Mouse (Mus musculus): Measurements from ENCODE around the gene Klhdc10.

DNA sequence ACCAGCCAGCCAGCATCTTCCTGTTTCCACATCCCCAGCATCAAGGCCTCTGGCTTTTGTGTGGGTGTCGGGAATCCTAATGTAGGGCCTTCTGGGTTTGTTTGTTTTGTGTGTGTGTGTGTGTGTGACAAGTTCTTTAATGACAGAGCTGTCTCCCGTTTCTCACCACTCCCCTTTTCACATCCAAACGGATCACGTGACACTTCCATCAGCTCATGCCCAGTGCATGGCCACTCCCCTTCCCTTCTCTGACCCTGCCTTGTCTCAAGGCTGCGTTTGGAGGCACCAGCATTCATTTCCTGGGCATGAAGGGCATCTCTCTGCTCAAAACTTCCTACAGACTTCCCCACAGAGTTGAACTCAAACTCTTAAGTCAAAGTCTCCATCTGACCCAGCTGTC, 37.9 kb upstream of the Klhdc10 start:
- TF ChIP-seq HCFC1 (IDR thresholded peaks at IDR 0.05; ENCODE audit: low read depth, low read length) (no peak), MAZ (IDR thresholded peaks at IDR 0.05; ENCODE audit: low read depth, low read length) (no peak), CTCF (IDR thresholded peaks at IDR 0.05 in 2 of 3, conservative IDR thresholded peaks at IDR 0.05 in 1 of 3; ENCODE audit: control insufficient read depth in 1 of 3, insufficient read depth in 1 of 3, low read depth in 2 of 3, low read length in 3 of 3, poor library complexity in 1 of 3, severe bottlenecking in 1 of 3) (no peak), SIN3A (IDR thresholded peaks at IDR 0.05; ENCODE audit: low read length) (no peak), GABPA (IDR thresholded peaks at IDR 0.05; ENCODE audit: low read depth, low read length) (no peak), NELFE (IDR thresholded peaks at IDR 0.05; ENCODE audit: low read depth, low read length) (no peak), RAD21 (IDR thresholded peaks at IDR 0.05; ENCODE audit: low read depth, low read length) (no peak), ZKSCAN1 (IDR thresholded peaks at IDR 0.05; ENCODE audit: low read depth, low read length) (no peak), POLR2A (IDR thresholded peaks at IDR 0.05; ENCODE audit: control insufficient read depth in 1 of 2, insufficient read depth in 1 of 2, low read depth in 1 of 2, low read length in 2 of 2, poor library complexity in 1 of 2) (no peak), CHD2 (IDR thresholded peaks at IDR 0.05; ENCODE audit: low read length) (no peak), MEF2A (IDR thresholded peaks at IDR 0.05; ENCODE audit: extremely low read depth, insufficient replicate concordance, low read depth, low read length, poor library complexity, severe bottlenecking) (no peak)
